In genomic region chr1:166379013-166379629, GRCm38 (mm10) we compare ENCODE assay signal across 8 mouse cellular contexts. TPM values are rescaled to one million over a fixed set of nuclear protein-coding genes. Genes with fewer than 3 reads are reported as not detected.
DNase-seq lines count a peak whose midpoint lies in the region; ATAC-seq lines count a peak whose summit lies in the region.

TSS of gene Tada1 (plus strand) at chr1:166379097.

- peaks cover 22% of the 10 kb centered on the region for H3K36me3 ChIP-seq in embryonic facial prominence, embryonic 14.5 days (ENCODE audit: control insufficient read depth, insufficient read depth, low read length)
- peaks cover 18% of the 10 kb centered on the region for H3K36me3 ChIP-seq in kidney, embryonic 14.5 days (ENCODE audit: control insufficient read depth, insufficient read depth, low read length)
- H3K36me3 ChIP-seq in limb, embryonic 15.5 days = peaks cover 16% of the 10 kb centered on the region

- no peaks in the 10 kb centered on the region for H3K27me3 ChIP-seq in embryonic facial prominence, embryonic 14.5 days (replicated peaks; ENCODE audit: control insufficient read depth, insufficient read depth, low read length)
- no peaks in the 10 kb centered on the region for H3K27me3 ChIP-seq in kidney, embryonic 14.5 days (ENCODE audit: control insufficient read depth, insufficient read depth, low read length)
- H3K27me3 ChIP-seq in limb, embryonic 15.5 days = no peaks in the 10 kb centered on the region

- ATAC-seq in embryonic facial prominence, embryonic 14.5 days (ENCODE audit: low read depth) = peak; percentile 94
- ATAC-seq in kidney, embryonic 14.5 days (ENCODE audit: low FRiP score, low TSS enrichment) = peak; percentile 95
- peak; percentile 91 for ATAC-seq in limb, embryonic 15.5 days (ENCODE audit: insufficient number of reproducible peaks, low FRiP score, low TSS enrichment, low read depth)

- peak; percentile 85 for DNase-seq in 3T3-L1 (ENCODE audit: low read depth, low spot score)
- DNase-seq in adrenal gland, postnatal 4 days (ENCODE audit: low spot score in 2 of 2) = peak; percentile 83 to 86
- DNase-seq in embryonic facial prominence, embryonic 14.5 days (ENCODE audit: low spot score) = peak; percentile 97
- DNase-seq in heart, adult 8-10 months (ENCODE audit: low spot score) = peak; percentile 91
- peak; percentile 62 to 85 for DNase-seq in monocyte, adult 2 months (ENCODE audit: low read depth in 1 of 2, low spot score in 2 of 2)
- DNase-seq in spleen, postnatal 36 days (ENCODE audit: low spot score in 2 of 2) = peak; percentile 89 to 91

- H3K9ac ChIP-seq in embryonic facial prominence, embryonic 14.5 days (ENCODE audit: low read depth, low read length) = peak within 1 kb of the TSS; percentile 95
- H3K9ac ChIP-seq in kidney, embryonic 14.5 days (ENCODE audit: low read depth, low read length) = peak within 1 kb of the TSS; percentile 98
- H3K9ac ChIP-seq in limb, embryonic 15.5 days = peak within 1 kb of the TSS; percentile 98

- H3K4me3 ChIP-seq in embryonic facial prominence, embryonic 14.5 days (ENCODE audit: low read depth, low read length) = peak within 1 kb of the TSS; percentile 74
- peak within 1 kb of the TSS; percentile 98 for H3K4me3 ChIP-seq in kidney, embryonic 14.5 days (ENCODE audit: low read length)
- peak within 1 kb of the TSS; percentile 93 for H3K4me3 ChIP-seq in limb, embryonic 15.5 days

- H3K4me1 ChIP-seq in embryonic facial prominence, embryonic 14.5 days (ENCODE audit: control insufficient read depth, insufficient read depth, low read length) = peaks cover 15% of the 10 kb centered on the region
- peaks cover 15% of the 10 kb centered on the region for H3K4me1 ChIP-seq in kidney, embryonic 14.5 days (ENCODE audit: control insufficient read depth, insufficient read depth, low read length)
- peaks cover 21% of the 10 kb centered on the region for H3K4me1 ChIP-seq in limb, embryonic 15.5 days

- peak within 1 kb of the TSS; percentile 56 for H3K4me2 ChIP-seq in embryonic facial prominence, embryonic 14.5 days (ENCODE audit: low read depth, low read length)
- peak within 1 kb of the TSS; percentile 71 for H3K4me2 ChIP-seq in kidney, embryonic 14.5 days (replicated peaks; ENCODE audit: low read depth, low read length)
- H3K4me2 ChIP-seq in limb, embryonic 15.5 days = peak within 1 kb of the TSS; percentile 70

- peak within 1 kb of the TSS; percentile 88 for H3K27ac ChIP-seq in embryonic facial prominence, embryonic 14.5 days (replicated peaks; ENCODE audit: low read depth, low read length)
- peak within 1 kb of the TSS; percentile 89 for H3K27ac ChIP-seq in kidney, embryonic 14.5 days (ENCODE audit: low read depth, low read length)
- peak within 1 kb of the TSS; percentile 95 for H3K27ac ChIP-seq in limb, embryonic 15.5 days

- H3K9me3 ChIP-seq in embryonic facial prominence, embryonic 14.5 days (ENCODE audit: control insufficient read depth, low read length) = no peaks in the 10 kb centered on the region
- H3K9me3 ChIP-seq in kidney, embryonic 14.5 days (ENCODE audit: control insufficient read depth, low read length) = 0 out of 2 replicates have a peak, but pooled peaks cover 3% of the 10 kb centered on the region
- H3K9me3 ChIP-seq in limb, embryonic 15.5 days = no peaks in the 10 kb centered on the region

- WGBS in embryonic facial prominence, embryonic 14.5 days = 0% methylated on average over 15 of the region's 81 CpGs
- under 1% methylated on average over 68 of the region's 81 CpGs for WGBS in kidney, embryonic 14.5 days
- WGBS in limb, embryonic 15.5 days = 0% methylated on average over 73 of the region's 81 CpGs

RNA-seq across cellular contexts. Expression of gene Tada1, which starts in this region (rescaled TPM):
- 10 to 100 TPM; 27.1 to 30.0 TPM for total RNA-seq in adrenal gland, postnatal 4 days (2021)
- polyA plus RNA-seq in embryonic facial prominence, embryonic 14.5 days (2014; fragmentation: Nextera tagmentation; extraction: Ambion mirVana) = 50.9 and 57.2 TPM in 2 replicates
- total RNA-seq in heart, adult 8-10 months (2022) = 1 to 10 TPM; 6.3 to 8.5 (median 7.2) TPM
- polyA plus RNA-seq in kidney, embryonic 14.5 days (2014; fragmentation: Nextera tagmentation; extraction: Ambion mirVana) = 60.7 and 62.9 TPM in 2 replicates
- polyA plus RNA-seq in limb, embryonic 15.5 days (2015; fragmentation: Nextera tagmentation; extraction: Ambion mirVana) = 47.6 and 48.6 TPM in 2 replicates

Comparison
In these comparisons a context has a peak if more than half of its experiments do, and no peak if none do; other contexts are left out.
1. Peak in every context shown above with its lines: DNase-seq, ATAC-seq, H3K4me3 ChIP-seq and H3K27ac ChIP-seq.